Mouse (Mus musculus): ENCODE data around the gene Irgm1.
A peak's percentile ranks its signal among the peaks of the same experiment; 100 is the strongest.
"Not testable (repeated sequence)": the region's sequence is repeated elsewhere in the genome, so short reads cannot be mapped to it uniquely, and the experiment has no call there.

The Irgm1 gene

GRCm38 (mm10) chr11:48853474-48854180 lies 17.9 kb downstream of the Irgm1 start:
- DNase-seq (ENCODE audit: low spot score), result peak; percentile 94

GRCm38 (mm10) chr11:48852624-48853473 lies 18.6 kb downstream of the Irgm1 start:
- DNase-seq (ENCODE audit: low spot score), result peak; percentile 44

GRCm38 (mm10) chr11:48852190-48852589 lies 19.3 kb downstream of the Irgm1 start:
- no peak for DNase-seq (ENCODE audit: low spot score)

- no peak for DNase-seq (ENCODE audit: low spot score)
These were observed 20.1 kb downstream of the Irgm1 start for GRCm38 (mm10) chr11:48851270-48851995.

- no peak for DNase-seq (ENCODE audit: low spot score)
These were observed 21.2 kb downstream of the Irgm1 start for GRCm38 (mm10) chr11:48850240-48850639.

- no peak for DNase-seq (ENCODE audit: low spot score)
These were observed 24.6 kb downstream of the Irgm1 start for GRCm38 (mm10) chr11:48846881-48847280.

- DNase-seq (ENCODE audit: low spot score), result not testable (repeated sequence)
These were observed 25.1 kb downstream of the Irgm1 start for GRCm38 (mm10) chr11:48846362-48846761.

- DNase-seq (ENCODE audit: low spot score), result no peak
These were observed 26.2 kb downstream of the Irgm1 start for GRCm38 (mm10) chr11:48845244-48845815.

GRCm38 (mm10) chr11:48844309-48844708 lies 27.2 kb downstream of the Irgm1 start:
- DNase-seq (ENCODE audit: low spot score), result no peak

- no peak for DNase-seq (ENCODE audit: low spot score)
These were observed 28.3 kb downstream of the Irgm1 start for GRCm38 (mm10) chr11:48843202-48843601.

- no peak for DNase-seq (ENCODE audit: low spot score)
These were observed 29.1 kb downstream of the Irgm1 start for GRCm38 (mm10) chr11:48842378-48842792.

- no peak for DNase-seq (ENCODE audit: low spot score)
These were observed 30.3 kb downstream of the Irgm1 start for GRCm38 (mm10) chr11:48841213-48841612.

- DNase-seq (ENCODE audit: low spot score), result no peak
These were observed 30.7 kb downstream of the Irgm1 start for GRCm38 (mm10) chr11:48840805-48841204.

GRCm38 (mm10) chr11:48838879-48839680 lies 32.4 kb downstream of the Irgm1 start:
- no peak for DNase-seq (ENCODE audit: low spot score)

- DNase-seq (ENCODE audit: low spot score), result peak; percentile 74
These were observed 33.2 kb downstream of the Irgm1 start for GRCm38 (mm10) chr11:48838181-48838797.

- peak; percentile 82 for DNase-seq (ENCODE audit: low spot score)
These were observed 33.9 kb downstream of the Irgm1 start for GRCm38 (mm10) chr11:48837310-48838180.

- DNase-seq (ENCODE audit: low spot score), result no peak
These were observed 34.5 kb downstream of the Irgm1 start for GRCm38 (mm10) chr11:48836990-48837309.

- no peak for DNase-seq (ENCODE audit: low spot score)
These were observed 35.6 kb downstream of the Irgm1 start for GRCm38 (mm10) chr11:48835923-48836322.

GRCm38 (mm10) chr11:48833731-48834639 lies 37.5 kb downstream of the Irgm1 start:
- DNase-seq (ENCODE audit: low spot score), result peak; percentile 97
